Mouse (Mus musculus): ENCODE data around the gene Hsdl1. TPM values are rescaled to one million over a fixed set of nuclear protein-coding genes. Genes with fewer than 3 reads are reported as not detected.

The Hsdl1 gene
- polyA plus RNA-seq (2015; fragmentation: Nextera tagmentation; extraction: Ambion mirVana), result 28.8 and 32.6 TPM in 2 replicates

DNA sequence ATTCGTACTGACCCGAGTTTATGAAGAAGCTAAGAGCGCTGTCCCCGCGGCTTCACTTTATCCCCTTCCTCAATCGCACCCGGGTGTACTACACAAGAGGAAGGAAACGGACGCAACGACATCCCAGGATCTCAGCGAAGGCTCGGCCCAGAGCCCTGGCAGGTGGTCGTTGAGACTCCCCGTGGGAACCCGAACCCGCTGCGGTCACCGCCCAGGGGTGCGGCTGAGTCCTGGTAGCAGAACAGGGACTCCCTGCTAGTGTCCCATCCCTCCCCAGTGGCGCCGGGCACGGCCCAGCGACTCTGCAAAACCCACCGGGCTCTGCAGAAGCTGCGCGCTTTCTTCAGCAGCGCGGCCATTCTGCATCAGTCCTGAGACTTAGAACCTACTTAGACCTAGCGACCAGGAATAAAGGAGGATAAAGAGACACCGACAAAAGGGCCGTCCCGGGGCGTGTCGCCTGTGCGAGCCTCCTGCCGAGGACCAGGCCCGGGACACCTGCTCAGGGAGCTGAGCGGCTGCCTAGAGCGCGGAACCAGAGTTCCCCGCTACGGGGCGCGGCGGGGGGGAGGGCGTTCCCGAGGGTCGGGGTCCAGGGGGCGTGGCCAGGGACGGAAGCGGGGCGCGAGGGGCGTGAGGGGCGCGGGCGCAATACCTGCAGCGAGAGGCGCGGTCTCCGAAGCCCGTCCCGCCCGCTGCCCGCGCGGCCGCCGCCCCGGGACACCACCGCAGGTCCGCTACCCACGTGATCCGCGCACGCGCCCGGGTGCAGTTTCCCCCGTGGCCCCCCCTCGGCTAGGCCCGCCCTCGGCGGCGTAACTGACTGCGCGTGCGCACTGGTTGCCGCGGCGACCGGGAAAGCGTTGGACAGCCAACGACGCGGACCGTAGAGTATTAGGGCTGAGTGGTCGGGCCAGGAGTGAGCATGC lies at the start of gene Hsdl1, which contains the start of gene Dnaaf1:
TSS of gene Hsdl1 (minus strand) at position 747 of the 929 bp plus-strand sequence.
TSS of gene Dnaaf1 (plus strand) at position 799 of the 929 bp plus-strand sequence.
- ATAC-seq, result peak; percentile 91
- Histone ChIP-seq H3K4me3 (replicated peaks) (peak within 1 kb of the TSS; percentile 62), H3K4me1 (replicated peaks) (peaks cover 5% of the 10 kb centered on the region), H3K27ac (peak within 1 kb of the TSS; percentile 71), H3K36me3 (no peaks in the 10 kb centered on the region), H3K9ac (peak within 1 kb of the TSS; percentile 75), H3K9me3 (no peaks in the 10 kb centered on the region), H3K27me3 (replicated peaks) (no peaks in the 10 kb centered on the region), H3K4me2 (replicated peaks) (peak within 1 kb of the TSS; percentile 94)
- WGBS, result under 1% methylated on average over 95 of the region's 97 CpGs

DNA sequence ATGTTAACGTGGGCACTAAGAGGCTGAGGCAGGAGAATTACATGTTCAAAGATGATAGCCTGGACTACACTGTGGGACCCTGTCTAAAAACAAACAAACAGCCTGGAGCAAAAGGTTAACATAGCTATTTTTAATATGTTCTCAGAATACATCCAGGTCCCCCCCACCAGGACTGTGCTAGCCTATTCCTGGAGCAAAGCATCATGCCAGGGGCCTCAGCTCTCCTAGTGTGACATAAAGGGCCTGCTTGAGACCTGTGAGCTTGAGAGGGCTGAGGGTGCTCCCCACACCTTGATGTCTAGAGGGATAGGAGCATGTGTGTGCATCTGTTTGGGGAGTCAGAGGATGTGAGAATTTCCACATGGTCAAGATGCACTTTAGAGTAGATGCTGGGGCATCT lies 48.8 kb upstream of the Hsdl1 start:
- no peaks in the 10 kb centered on the region for H3K36me3 ChIP-seq
- no peaks in the 10 kb centered on the region for H3K9me3 ChIP-seq
- H3K4me2 ChIP-seq (replicated peaks), result no peak overlapping the region
- no peaks in the 10 kb centered on the region for H3K4me1 ChIP-seq (replicated peaks)
- no peak overlapping the region for H3K9ac ChIP-seq
- 79% methylated on average over 1 of the region's 1 CpGs for WGBS
- H3K27ac ChIP-seq, result no peak overlapping the region
- no peaks in the 10 kb centered on the region for H3K27me3 ChIP-seq (replicated peaks)
- H3K4me3 ChIP-seq (replicated peaks), result no peak overlapping the region
- ATAC-seq, result no peak

DNA sequence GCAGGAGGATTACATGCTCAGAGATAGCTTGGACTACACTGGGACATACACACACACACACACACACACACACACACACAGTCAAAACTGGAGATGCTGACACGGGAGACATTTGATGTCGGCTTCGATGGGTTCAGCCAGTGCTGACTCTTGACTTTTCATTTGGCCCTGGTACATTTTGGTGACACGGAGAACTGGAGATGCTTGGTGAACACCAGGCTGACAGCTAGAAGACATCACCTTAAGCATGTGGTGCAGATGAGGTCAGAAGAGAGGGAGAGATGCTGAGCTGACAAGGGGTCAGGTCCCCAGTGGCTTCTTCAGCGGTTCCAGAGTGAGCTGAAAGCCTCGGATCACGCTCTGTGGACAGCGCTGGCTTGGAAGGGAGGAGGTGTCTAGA lies 48.1 kb upstream of the Hsdl1 start:
- 86% methylated on average over 8 of the region's 8 CpGs for WGBS
- Histone ChIP-seq H3K4me3 (replicated peaks) (no peak overlapping the region), H3K9ac (no peak overlapping the region), H3K4me1 (replicated peaks) (no peaks in the 10 kb centered on the region), H3K27ac (no peak overlapping the region), H3K36me3 (no peaks in the 10 kb centered on the region), H3K4me2 (replicated peaks) (no peak overlapping the region), H3K9me3 (no peaks in the 10 kb centered on the region), H3K27me3 (replicated peaks) (no peaks in the 10 kb centered on the region)
- no peak for ATAC-seq

DNA sequence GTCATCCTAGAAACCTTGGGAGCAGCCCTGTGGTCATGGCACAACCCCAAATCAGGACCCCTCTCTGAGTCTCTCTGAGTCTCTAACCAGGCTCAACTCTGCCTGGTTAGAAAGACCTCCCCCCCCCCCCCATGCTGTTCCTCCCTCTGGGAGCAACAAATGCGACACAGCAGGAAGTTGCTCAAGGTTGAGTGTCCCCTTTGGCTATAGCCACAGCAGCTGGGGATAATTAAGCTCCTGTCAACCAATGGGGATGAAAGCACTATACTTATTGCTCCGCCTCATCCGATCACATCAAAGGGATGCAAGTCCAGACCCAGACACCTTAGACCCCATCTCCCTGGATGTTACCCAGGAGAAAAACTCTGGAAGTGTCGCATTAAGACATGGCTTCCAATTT lies 47.6 kb upstream of the Hsdl1 start:
- Histone ChIP-seq H3K4me3 (replicated peaks) (no peak overlapping the region), H3K27me3 (replicated peaks) (no peaks in the 10 kb centered on the region)
- WGBS, result 73% methylated on average over 4 of the region's 4 CpGs

DNA sequence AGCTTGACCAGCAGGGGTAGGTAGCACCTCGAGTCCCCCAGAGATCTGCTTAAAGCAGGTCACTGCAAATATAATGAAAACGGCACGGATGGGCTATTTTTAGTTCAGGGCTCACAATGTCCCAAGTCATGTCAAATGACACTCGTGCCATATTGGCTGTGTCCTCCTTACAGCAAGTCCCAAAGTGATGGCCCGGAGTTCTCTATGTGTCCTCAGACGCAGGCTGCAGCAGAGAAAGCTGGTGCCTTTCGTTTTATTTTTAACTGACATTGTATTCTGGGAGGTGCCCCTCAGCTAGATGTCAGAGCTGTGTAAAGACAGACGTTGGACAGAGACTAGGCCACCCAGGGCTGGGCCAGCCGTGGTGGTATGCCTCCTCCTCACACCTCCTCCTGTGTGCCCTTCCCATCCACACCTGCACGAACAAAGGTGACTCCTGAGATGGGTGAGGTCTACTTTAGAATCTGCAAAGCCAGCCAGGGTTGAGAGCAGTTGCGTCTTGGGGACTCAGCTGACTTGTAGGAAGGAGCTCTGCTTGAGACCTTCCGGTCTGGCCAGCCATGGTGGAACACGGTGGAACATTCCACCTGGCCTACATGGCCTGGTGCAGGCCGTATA lies 46.0 kb upstream of the Hsdl1 start:
- Histone ChIP-seq H3K9ac (no peak overlapping the region), H3K9me3 (no peaks in the 10 kb centered on the region), H3K27ac (no peak overlapping the region), H3K4me1 (replicated peaks) (no peaks in the 10 kb centered on the region), H3K27me3 (replicated peaks) (no peaks in the 10 kb centered on the region), H3K36me3 (no peaks in the 10 kb centered on the region), H3K4me3 (replicated peaks) (no peak overlapping the region), H3K4me2 (replicated peaks) (no peak overlapping the region)
- ATAC-seq, result no peak
- WGBS, result 82% methylated on average over 14 of the region's 14 CpGs

More for the DNA sequence above, 47.6 kb upstream of the Hsdl1 start:
- Histone ChIP-seq H3K9me3 (no peaks in the 10 kb centered on the region), H3K36me3 (no peaks in the 10 kb centered on the region), H3K9ac (no peak overlapping the region), H3K4me1 (replicated peaks) (no peaks in the 10 kb centered on the region), H3K4me2 (replicated peaks) (no peak overlapping the region), H3K27ac (no peak overlapping the region)
- ATAC-seq, result no peak

DNA sequence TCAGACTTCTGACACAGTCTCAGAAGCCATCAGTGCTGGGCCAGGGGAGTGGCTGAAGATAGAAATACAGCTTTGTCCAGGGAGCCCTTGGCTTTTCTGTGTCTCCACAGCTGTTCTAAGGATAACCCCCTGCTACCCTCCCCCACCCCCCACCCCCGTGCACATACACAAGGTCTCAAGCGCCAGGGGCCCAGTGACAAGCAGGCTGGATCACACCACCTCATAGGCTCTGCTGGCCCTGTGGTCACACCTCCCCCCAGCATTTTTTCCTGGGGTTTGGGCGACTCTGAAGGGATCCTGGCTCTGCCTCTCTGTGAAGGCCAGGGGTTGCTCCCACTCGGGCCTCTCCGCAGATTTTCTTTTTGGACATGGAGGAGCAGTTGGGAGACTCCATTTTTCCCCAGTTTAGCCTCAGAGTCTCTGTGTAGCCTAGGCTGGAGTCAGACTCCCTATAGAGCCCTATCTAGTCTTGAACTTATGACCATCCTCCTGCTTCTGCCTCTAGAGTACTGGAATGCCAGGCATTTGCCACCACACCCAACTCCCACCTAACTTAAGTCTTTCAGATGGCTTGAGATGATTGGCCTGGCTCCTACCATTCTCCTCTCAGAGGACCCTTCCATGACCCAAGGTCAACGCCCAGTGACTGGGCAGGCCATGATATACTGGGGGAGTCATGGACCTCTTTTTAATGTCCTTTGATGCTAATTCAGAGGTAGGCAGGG lies 45.3 kb upstream of the Hsdl1 start:
- H3K4me1 ChIP-seq (replicated peaks), result no peaks in the 10 kb centered on the region
- no peak overlapping the region for H3K9ac ChIP-seq
- no peak overlapping the region for H3K27ac ChIP-seq
- H3K36me3 ChIP-seq, result no peaks in the 10 kb centered on the region
- no peak overlapping the region for H3K4me3 ChIP-seq (replicated peaks)
- ATAC-seq, result no peak
- WGBS, result 69% methylated on average over 6 of the region's 6 CpGs
- no peaks in the 10 kb centered on the region for H3K27me3 ChIP-seq (replicated peaks)
- H3K9me3 ChIP-seq, result no peaks in the 10 kb centered on the region
- no peak overlapping the region for H3K4me2 ChIP-seq (replicated peaks)

DNA sequence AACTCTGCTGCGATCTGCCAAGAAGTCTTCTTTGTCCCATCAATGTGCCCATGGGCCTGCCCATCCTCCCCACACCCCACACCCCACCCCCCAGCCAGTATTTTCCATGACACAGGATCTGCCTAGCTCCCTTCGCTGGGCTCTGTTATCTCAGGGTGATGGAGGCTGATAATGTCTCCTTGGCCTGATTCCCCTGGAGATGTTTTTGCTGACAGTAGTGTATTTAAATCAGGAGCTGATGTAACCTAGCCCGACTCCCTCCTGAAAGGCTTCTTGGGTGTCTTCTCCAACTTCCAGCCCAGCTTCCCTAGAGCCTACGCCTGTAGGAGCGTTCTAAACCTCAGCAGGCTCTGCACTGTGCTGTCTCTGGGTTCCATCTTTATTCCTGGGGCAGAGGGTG lies 43.9 kb upstream of the Hsdl1 start:
- H3K4me2 ChIP-seq (replicated peaks), result no peak overlapping the region
- WGBS, result 53% methylated on average over 5 of the region's 5 CpGs

DNA sequence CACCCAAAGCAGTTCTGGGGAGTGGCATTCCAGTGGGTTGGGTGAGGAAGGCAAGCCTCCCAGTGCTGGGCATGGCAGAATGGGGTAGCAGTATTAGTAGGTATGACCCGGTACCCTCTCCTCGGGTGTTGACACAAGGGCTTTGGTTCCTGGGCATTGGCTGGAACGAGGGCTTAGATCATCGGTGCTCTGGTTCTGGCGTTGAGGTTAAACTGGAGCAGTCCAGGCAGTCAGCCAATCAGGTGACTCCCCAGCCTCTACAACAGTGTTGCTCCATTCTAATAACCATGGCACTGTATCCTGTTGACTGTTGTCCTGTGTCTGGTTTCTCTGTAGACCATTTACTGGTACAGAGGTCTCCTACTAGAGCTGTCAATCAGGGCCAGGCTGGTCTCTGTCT lies 42.6 kb upstream of the Hsdl1 start:
- Histone ChIP-seq H3K4me1 (replicated peaks) (no peaks in the 10 kb centered on the region), H3K9me3 (no peaks in the 10 kb centered on the region), H3K36me3 (no peaks in the 10 kb centered on the region), H3K27ac (no peak overlapping the region), H3K9ac (no peak overlapping the region), H3K27me3 (replicated peaks) (no peaks in the 10 kb centered on the region), H3K4me2 (replicated peaks) (no peak overlapping the region), H3K4me3 (replicated peaks) (no peak overlapping the region)
- WGBS, result 87% methylated on average over 5 of the region's 5 CpGs
- ATAC-seq, result no peak

More for the DNA sequence above, 43.9 kb upstream of the Hsdl1 start:
- H3K9me3 ChIP-seq, result no peaks in the 10 kb centered on the region
- H3K36me3 ChIP-seq, result no peaks in the 10 kb centered on the region
- no peaks in the 10 kb centered on the region for H3K4me1 ChIP-seq (replicated peaks)
- no peak overlapping the region for H3K27ac ChIP-seq
- ATAC-seq, result no peak
- H3K27me3 ChIP-seq (replicated peaks), result no peaks in the 10 kb centered on the region
- H3K9ac ChIP-seq, result no peak overlapping the region
- H3K4me3 ChIP-seq (replicated peaks), result no peak overlapping the region

DNA sequence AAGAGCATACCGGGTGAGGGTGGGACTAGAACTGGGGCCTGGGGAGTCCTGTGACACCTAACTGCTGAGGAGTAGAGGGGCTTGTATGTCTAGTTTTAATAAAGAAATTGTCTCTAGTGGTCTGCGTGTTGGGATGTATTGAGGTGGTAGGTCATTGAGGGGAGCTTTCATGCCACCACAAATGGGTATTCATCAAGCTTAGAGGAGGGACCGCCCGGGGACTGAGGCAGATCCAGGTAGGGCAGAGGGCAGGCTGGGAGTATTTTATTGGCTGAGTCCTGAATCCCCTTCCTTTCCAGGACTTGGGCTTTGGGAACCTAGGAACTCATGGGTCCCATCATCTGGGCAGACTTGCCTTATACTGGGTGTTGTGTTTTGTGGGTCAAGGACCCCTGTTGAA lies 41.8 kb upstream of the Hsdl1 start:
- Histone ChIP-seq H3K4me1 (replicated peaks) (no peaks in the 10 kb centered on the region), H3K9me3 (no peaks in the 10 kb centered on the region), H3K27ac (no peak overlapping the region), H3K9ac (no peak overlapping the region), H3K4me2 (replicated peaks) (no peak overlapping the region), H3K36me3 (no peaks in the 10 kb centered on the region), H3K4me3 (replicated peaks) (no peak overlapping the region), H3K27me3 (replicated peaks) (no peaks in the 10 kb centered on the region)
- no peak for ATAC-seq
- WGBS, result 88% methylated on average over 4 of the region's 4 CpGs

DNA sequence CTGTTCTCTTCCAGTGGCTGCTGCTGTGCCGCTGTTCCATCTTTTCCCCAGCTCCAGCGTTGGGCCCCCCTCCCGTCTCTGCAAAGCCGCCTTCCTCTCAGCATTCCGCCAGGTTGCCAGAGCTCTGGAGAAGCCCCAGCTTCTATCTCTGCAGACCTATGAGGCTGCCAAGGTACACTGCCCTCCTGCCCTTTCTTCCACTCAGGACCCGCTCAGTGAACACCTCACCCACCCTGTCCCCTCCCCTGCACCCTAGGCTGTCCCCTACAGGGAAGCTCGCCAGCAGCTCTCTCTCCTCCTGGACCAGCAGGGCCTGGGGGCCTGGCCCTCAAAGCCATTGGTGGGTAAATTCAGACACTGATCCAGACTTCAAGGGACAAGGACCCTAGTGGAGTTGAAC lies 41.4 kb upstream of the Hsdl1 start:
- ATAC-seq, result no peak
- Histone ChIP-seq H3K4me2 (replicated peaks) (no peak overlapping the region), H3K36me3 (no peaks in the 10 kb centered on the region), H3K4me1 (replicated peaks) (no peaks in the 10 kb centered on the region), H3K27ac (no peak overlapping the region), H3K4me3 (replicated peaks) (no peak overlapping the region), H3K9ac (no peak overlapping the region), H3K27me3 (replicated peaks) (no peaks in the 10 kb centered on the region), H3K9me3 (no peaks in the 10 kb centered on the region)
- WGBS, result 72% methylated on average over 7 of the region's 7 CpGs

DNA sequence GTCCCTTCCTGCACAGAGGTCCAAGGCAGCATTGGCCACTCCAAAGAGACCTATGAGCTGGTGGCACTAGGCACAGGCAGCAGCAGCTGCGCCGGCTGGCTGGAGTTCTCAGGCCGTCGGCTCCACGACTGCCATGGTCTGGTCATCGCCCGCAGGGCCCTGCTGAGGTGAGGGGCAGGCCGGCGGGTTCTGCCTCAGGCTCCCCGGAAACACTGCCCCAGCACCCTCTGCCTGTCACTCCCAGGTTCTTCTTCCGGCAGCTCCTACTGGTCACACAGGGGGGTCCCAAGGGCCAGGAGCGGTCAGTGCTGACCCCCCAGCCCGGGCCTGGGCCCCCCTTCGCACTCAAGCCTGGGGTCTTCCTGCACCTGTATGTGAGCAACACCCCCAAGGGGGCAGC lies 40.1 kb upstream of the Hsdl1 start:
- Histone ChIP-seq H3K4me3 (replicated peaks) (no peak overlapping the region), H3K9ac (no peak overlapping the region), H3K4me1 (replicated peaks) (no peaks in the 10 kb centered on the region), H3K27ac (no peak overlapping the region), H3K36me3 (no peaks in the 10 kb centered on the region), H3K4me2 (replicated peaks) (no peak overlapping the region), H3K27me3 (replicated peaks) (no peaks in the 10 kb centered on the region), H3K9me3 (no peaks in the 10 kb centered on the region)
- WGBS, result 82% methylated on average over 14 of the region's 14 CpGs
- ATAC-seq, result no peak

DNA sequence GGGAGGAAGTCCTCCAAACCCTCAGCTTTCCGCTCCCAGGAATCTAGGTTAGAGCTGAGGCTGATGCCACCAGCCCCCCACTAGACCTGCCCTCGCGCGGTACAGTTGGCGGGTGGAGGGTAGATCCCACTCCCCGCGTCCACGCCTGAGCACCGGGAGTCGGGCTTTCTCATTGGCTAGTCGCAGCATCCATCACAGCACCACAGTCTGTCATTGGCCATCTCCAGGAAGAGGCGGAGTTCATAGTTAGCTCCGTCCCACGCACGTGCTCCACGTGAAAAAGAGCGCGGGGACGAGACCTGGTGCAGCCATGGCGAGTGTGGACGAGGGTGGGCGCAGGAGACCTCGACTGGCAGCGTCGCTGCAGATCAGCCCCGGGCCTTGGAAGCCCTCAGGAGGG lies 37.5 kb upstream of the Hsdl1 start, which contains the start of gene Adad2:
TSS of gene Adad2 (plus strand) at position 277 of the 400 bp plus-strand sequence.
- no peak within 1 kb of the TSS for H3K9ac ChIP-seq
- no peak for ATAC-seq
- H3K4me2 ChIP-seq (replicated peaks), result no peak within 1 kb of the TSS
- no peak within 1 kb of the TSS for H3K27ac ChIP-seq
- H3K9me3 ChIP-seq, result no peaks in the 10 kb centered on the region
- no peaks in the 10 kb centered on the region for H3K4me1 ChIP-seq (replicated peaks)
- no peaks in the 10 kb centered on the region for H3K36me3 ChIP-seq
- 82% methylated on average over 26 of the region's 26 CpGs for WGBS
- H3K27me3 ChIP-seq (replicated peaks), result no peaks in the 10 kb centered on the region
- H3K4me3 ChIP-seq (replicated peaks), result no peak within 1 kb of the TSS

All from intestine, embryonic 15.5 days (tissue).